Mouse (Mus musculus) MN1 (cell line): Measurements from ENCODE around the gene Dennd1a.

Experiments
- DNase-seq: peaks from one replicate; pipeline ENCODE4 v3.0.0-alpha.2; 2016; ENCODE audit warnings: low spot score

Dennd1a gene

DNA sequence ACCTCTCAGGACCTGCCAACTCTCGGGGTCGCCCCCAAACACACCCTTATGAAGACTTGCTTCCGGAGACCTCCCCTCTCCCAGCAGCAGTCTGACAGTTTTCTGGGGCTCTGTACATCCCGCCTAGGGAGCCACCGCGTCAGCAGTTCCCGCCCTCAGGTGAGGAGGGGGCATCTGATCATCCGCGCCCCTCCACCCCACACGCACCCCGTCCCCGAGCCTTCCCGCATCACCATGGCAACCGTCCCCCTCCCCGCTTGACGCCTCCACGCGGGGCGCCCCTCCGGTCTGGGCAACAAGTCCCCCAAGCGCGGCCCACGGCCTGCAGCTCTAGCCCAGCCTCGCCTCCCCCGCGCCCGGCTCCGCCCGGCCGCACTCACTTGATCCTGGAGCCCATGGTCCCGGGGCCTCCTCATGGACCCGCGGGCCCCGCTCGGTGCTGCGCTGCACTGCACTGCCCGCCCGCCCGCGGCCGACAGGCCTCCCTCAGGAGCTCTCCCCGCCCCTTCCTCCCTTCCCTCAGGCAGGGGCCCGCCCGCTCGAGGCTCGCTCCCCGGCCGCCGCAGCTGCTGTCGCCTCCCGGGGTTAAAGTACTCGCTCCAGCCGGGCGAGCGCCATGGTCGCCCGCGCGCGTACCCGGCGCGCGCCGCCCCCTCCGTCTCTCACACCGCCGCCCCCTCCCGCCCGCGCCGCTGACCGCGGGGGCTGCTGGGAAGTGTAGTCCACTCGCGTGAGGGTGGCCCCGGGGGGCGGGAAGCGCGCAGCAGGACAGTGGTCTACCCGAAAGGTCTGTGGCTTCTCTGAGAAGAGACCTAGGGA, at the start of gene Dennd1a:
Dennd1a (minus strand) TSS at position 658 of the 819 bp plus-strand sequence.
- peak; percentile 92 for DNase-seq

- no peak for DNase-seq
Observed at GRCm38 (mm10) chr2:38336606-38337005, 49.4 kb upstream of the Dennd1a start.

- DNase-seq: no peak
Observed at GRCm38 (mm10) chr2:38333586-38334119, 46.5 kb upstream of the Dennd1a start.

GRCm38 (mm10) chr2:38326671-38327070, 39.5 kb upstream of the Dennd1a start:
- DNase-seq: no peak

DNA sequence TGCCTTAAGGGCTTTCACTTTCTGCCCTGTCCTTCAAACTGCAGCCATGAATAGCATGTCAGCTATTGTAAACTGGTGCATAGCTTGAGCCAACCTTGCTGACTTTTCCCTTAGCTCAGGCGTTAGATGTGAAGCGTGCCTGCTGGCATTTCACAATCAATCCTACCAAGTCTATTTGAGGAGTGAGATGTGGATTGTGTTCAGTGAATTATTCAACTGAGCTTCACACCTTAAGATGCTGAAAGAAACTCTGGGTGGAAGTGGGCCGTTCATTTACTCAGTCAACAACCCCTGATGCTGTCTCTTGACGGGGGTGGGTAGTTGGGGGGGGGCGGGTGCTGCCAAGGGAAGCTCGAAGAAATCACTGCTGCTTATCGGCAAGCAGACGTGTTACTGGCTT, 36.2 kb upstream of the Dennd1a start:
- DNase-seq: no peak

GRCm38 (mm10) chr2:38320911-38321310, 33.7 kb upstream of the Dennd1a start:
- DNase-seq: no peak

DNA sequence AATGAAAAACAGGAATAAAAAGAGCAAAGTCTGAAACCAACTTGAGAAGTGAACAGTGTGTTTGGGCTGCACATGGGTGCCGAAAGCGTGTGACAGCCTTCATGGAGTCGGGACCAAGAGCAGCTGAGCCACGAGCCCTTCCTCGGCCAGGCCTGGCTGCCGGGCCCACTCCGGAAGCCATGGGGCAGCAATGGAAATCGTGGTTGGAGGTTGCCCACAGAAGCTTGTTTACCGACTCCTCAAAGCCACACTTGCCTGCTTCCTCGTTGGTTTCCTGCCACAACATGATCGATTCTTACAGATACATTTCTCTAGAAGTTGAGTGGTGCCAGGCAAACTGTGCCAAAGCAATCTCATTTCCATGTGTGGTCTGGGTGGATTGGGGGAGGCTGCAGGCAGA, 31.9 kb upstream of the Dennd1a start:
- DNase-seq: no peak

GRCm38 (mm10) chr2:38313399-38313798, 26.2 kb upstream of the Dennd1a start:
- DNase-seq: no peak

GRCm38 (mm10) chr2:38312921-38313320, 25.7 kb upstream of the Dennd1a start:
- no peak for DNase-seq

- DNase-seq: no peak
Observed at GRCm38 (mm10) chr2:38305152-38305551, 18.0 kb upstream of the Dennd1a start.

- no peak for DNase-seq
Observed at GRCm38 (mm10) chr2:38300941-38301340, 13.8 kb upstream of the Dennd1a start.

GRCm38 (mm10) chr2:38295939-38296338, 8.7 kb upstream of the Dennd1a start:
- no peak for DNase-seq

- DNase-seq: peak; percentile 17
Observed at GRCm38 (mm10) chr2:38291526-38291925, 4.3 kb upstream of the Dennd1a start.

DNA sequence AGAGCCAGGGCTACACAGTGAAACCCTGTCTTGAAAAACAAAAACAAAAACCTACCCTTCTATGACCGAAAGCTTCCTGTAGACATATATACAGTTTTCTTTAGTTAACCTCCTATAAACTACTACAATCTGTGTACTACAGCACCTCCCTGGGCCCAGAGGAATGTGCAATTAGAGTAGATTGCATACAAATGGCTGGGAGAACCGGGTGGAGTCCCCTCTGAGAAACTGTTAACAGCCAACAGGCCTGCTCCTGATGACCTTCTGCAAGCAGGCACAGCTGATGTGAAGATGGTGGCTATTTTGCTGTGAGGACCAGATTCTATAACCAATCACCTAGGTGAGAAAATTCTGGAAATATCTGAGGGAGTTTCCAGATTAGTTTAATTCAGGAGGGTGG, 1.0 kb upstream of the Dennd1a start:
- DNase-seq: no peak

DNA sequence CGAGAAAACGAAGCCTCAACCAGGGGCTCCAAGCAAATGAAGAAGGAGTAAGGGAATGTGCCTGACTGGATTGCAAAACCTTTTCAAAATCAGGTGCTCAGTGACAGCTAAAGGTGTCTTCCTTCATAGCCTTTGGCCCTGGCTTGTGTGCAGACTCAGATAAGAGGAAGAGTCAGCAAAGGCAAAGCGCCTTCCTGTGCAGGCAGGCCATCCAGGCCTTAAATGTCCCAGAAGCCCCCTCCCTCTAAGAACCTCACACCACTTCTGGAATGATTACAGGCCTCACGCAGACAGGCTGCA, 807 bp downstream of the Dennd1a start:
- no peak for DNase-seq

DNA sequence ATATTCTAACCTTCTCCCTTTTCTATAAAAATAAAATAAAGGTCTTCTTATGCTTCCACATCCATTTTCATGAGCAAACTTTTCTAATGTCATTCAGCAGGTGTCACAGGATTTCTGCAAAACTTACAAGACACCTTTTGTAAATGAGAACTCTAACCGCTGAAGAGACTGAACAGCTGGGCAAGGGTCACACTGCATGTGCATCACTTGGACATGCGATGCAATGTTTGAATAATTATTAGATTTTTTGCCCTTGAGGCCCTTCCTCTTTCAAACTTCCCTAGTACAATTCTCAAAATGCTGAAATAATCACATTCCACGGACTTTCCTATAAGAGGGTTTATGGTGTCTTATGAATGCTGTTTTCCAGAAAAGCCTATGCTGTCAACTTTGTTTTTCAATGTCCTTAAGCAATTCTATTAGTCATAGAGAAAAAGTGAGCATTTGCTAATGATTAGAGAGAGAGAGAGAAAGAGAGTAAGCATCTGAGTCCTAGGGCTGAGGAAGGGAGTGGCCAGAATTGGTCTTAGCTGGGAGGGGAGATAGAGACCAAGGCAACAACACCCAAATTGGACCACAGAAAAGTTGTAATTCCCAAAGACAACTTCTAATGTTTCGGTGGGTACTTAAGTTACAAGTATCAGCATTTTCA, 1.3 kb downstream of the Dennd1a start:
- DNase-seq: no peak

GRCm38 (mm10) chr2:38283961-38284360, 3.2 kb downstream of the Dennd1a start:
- no peak for DNase-seq

DNA sequence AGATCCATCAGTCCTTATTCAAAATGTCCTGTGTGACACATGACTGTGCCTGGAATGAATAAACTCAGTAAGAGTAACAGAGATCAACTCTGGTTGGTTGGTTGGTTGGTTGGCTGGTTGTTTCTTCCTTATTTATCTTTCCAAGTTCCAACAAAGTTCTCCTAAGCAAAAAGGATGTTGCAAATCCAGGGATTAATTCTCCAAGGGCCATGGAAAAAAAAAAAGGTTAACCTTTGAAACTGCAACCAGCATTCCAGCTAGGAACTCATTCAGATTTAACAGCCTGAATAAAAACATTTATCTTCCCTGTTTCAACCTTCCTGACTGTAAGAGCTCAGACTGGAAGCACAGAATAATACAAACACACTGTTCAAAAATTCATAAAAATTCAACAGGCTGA, 6.8 kb downstream of the Dennd1a start:
- no peak for DNase-seq

DNA sequence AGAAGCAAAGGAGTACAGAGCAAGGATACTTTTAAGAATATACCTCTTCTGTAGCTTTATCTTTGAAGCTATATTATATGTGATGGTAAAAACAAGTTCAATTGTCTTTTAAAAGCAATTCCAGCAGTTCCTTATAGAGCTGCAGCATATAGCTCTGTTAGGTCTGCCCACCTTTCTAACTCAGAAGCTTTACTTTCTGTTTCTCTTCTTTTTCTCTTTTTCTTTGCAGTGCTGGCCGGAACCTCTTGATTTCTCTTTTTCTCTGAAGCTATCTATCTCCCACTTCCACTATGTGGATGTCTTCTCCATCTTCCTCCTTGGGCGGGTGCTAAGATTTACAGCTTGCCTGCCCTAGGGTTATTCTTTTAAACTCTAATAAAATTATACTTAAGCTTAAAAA, 12.2 kb downstream of the Dennd1a start:
- DNase-seq: no peak

GRCm38 (mm10) chr2:38263653-38264052, 23.5 kb downstream of the Dennd1a start:
- peak; percentile 23 for DNase-seq

DNA sequence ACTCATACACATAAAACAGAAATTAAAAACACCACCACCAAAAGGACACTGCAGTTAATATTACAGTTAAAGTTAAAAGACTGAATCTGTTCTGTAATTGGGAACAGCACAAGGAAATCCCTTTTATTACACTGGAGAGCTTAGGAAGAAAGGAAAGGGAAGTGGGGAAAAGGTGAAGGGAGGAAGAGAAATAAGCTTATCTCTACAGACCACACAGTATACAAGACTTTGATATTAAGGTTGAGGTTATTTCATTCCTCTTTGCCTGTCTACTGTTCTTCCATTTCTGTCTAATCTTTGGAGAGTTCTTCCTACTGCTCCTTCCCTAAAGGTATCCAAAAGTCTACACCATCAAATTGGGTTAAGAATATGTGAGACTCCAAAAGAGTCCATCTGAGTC, 28.1 kb downstream of the Dennd1a start:
- DNase-seq: no peak

DNA sequence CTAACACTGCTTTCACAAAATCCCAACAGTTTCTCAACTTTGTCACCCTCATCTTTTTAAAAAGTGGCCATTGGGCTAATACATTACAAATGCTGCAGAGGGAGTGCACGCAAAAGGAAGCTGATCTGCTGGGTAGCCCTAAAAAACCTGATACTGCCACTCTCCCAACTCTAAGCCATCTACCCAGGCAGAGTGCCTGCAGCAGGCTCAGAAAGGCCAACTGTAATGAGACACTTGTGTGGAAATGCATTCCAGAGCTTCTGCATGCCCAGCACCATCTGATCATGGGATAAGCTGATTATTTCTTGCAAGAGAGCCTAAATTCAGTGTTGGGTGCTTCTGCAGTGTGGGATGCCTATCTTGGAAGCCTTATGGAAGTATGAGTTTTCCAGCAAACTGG, 49.6 kb downstream of the Dennd1a start:
- peak; percentile 23 for DNase-seq

DNA sequence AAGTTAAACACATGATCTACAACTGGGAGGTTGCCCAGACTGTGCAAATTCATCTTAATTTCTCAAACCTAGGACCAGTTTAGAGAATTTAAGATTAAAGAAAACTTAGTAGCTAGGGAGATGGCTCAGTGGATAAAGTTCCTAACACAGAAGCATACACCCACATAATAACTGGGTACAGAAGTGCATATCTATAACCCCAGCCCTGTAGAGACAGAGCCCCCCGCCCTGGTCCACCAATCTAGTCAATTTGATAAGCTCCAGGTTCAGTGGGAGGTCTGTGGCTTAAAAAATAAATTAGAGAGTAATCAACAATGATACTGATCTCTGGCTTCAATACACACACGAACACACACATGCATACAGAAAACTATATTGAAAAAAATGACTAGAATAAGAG, 51.6 kb downstream of the Dennd1a start:
- DNase-seq: no peak

- no peak for DNase-seq
Observed at GRCm38 (mm10) chr2:38229882-38230281, 57.3 kb downstream of the Dennd1a start.
